Mouse (Mus musculus) frontal cortex, adult (tissue): ENCODE measurements around the gene Cnnm3.

ENCODE experiments used
- ATAC-seq: cut with Nextera tagmentation; 2 replicates; pipeline ENCODE4 v1.9.2; 2017; ENCODE audit warnings: mild to moderate bottlenecking, moderate library complexity, mixed read lengths; ENCODE audit not compliant: low TSS enrichment

Gene Cnnm3

GRCm38 (mm10) chr1:36575347-36575746 is 63.7 kb downstream of the Cnnm3 start:
- no peak for ATAC-seq

GRCm38 (mm10) chr1:36576991-36577675 is 65.5 kb downstream of the Cnnm3 start:
- ATAC-seq = no peak
